Mouse (Mus musculus): ENCODE measurements around the gene Zfp169. TPM values are rescaled to one million over a fixed set of nuclear protein-coding genes. Genes with fewer than 3 reads are reported as not detected.

Gene Zfp169
- total RNA-seq (2023): 10 to 100 TPM; 30.3 to 32.8 TPM

DNA sequence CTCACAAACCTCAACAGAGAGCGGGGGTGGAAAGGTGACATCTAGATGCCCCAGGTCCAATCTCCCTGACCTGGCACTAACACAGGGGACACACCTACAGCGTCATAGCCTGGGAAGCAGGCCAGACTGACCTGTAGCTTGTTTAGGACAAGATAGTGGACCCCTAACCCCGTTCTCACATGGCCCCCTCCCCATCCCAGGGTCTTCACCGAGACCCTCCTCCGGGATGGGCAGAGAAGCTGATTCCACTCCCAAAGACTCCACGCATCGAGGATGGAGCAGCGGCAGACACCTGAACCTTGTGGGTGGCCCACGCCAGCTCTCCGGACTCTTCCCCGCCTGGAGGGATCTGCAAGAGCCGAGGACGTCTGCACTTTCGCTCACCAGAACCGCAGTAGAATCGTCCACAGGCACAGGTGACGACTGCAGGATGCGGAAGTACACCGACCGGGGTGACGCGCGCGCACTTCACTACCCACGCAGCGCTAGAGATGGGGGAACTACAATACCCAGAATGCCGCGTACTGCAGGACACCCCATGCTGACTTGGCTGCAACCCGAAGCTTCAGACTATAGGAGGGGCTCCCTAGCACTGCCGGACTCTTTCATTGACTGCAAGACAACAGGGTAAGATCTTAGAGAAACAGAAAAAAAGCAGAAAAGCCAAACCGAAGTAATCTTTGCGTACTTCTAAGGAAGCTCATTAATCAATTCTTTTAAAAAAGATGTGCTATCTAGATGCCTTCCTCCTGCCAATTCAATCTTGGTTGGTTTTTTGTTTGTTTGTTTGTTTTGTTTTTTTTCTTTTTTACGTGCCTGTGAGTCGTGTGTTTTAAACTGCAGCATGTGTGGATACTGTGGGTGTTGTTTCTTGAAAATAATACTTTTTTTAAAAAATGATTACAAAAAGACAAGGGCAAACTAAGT lies at the start of gene Zfp169, which contains the start of gene A830005F24Rik:
TSS of gene Zfp169 (minus strand) at position 449 of the 927 bp plus-strand sequence.
TSS of gene A830005F24Rik (plus strand) at position 568 of the 927 bp plus-strand sequence.

Other genes starting within 250 kb of the Zfp169 start
- under 1 TPM in 1 of 2 experiments, not detected in 1; 0.73 TPM for gene A830005F24Rik, start 119 bp upstream of the Zfp169 start, total RNA-seq (2023)
- 10 to 100 TPM; 11.2 to 12.2 TPM for gene Ptpdc1, start 112.2 kb upstream of the Zfp169 start, total RNA-seq (2023)
- not detected for gene Barx1, start 149.5 kb upstream of the Zfp169 start, total RNA-seq (2023)